Mouse (Mus musculus) retina, embryonic 14.5 days (tissue): Measurements from ENCODE around the gene Megf9.
A peak's percentile ranks its signal among the peaks of the same experiment; 100 is the strongest.

Experiments
- DNase-seq: peaks from one replicate; pipeline ENCODE4 v3.0.0-alpha.2; 2015; ENCODE audit warnings: low spot score

The Megf9 gene

GRCm38 (mm10) chr4:70420202-70420601 is 114.6 kb downstream of the Megf9 start:
- DNase-seq: no peak

GRCm38 (mm10) chr4:70412126-70412525 is 122.7 kb downstream of the Megf9 start:
- peak; percentile 68 for DNase-seq

GRCm38 (mm10) chr4:70409994-70410721 is 124.6 kb downstream of the Megf9 start, which contains the start of gene Cdk5rap2:
Gene Cdk5rap2 (minus strand): TSS chr4:70410443.
- peak; percentile 97 for DNase-seq

- DNase-seq: peak; percentile 21
These were observed 125.3 kb downstream of the Megf9 start for GRCm38 (mm10) chr4:70409456-70409855.

- DNase-seq: peak; percentile 57
These were observed 132.5 kb downstream of the Megf9 start for GRCm38 (mm10) chr4:70402109-70402819.

GRCm38 (mm10) chr4:70399476-70399875 is 135.3 kb downstream of the Megf9 start:
- DNase-seq: no peak

- DNase-seq: no peak
These were observed 135.7 kb downstream of the Megf9 start for GRCm38 (mm10) chr4:70399074-70399473.

GRCm38 (mm10) chr4:70398088-70398487 is 136.7 kb downstream of the Megf9 start:
- no peak for DNase-seq

- no peak for DNase-seq
These were observed 138.1 kb downstream of the Megf9 start for GRCm38 (mm10) chr4:70396701-70397100.

GRCm38 (mm10) chr4:70394736-70395135 is 140.1 kb downstream of the Megf9 start:
- no peak for DNase-seq

GRCm38 (mm10) chr4:70391760-70392372 is 142.9 kb downstream of the Megf9 start:
- no peak for DNase-seq

- no peak for DNase-seq
These were observed 143.7 kb downstream of the Megf9 start for GRCm38 (mm10) chr4:70391073-70391472.

- no peak for DNase-seq
These were observed 148.6 kb downstream of the Megf9 start for GRCm38 (mm10) chr4:70386206-70386605.

- DNase-seq: no peak
These were observed 157.4 kb downstream of the Megf9 start for GRCm38 (mm10) chr4:70377359-70377758.
